ENCODE assay signal across 8 mouse cellular contexts in genomic region chr4:119138171-119138570, GRCm38 (mm10). TPM values are rescaled to one million over a fixed set of nuclear protein-coding genes. Genes with fewer than 3 reads are reported as not detected.
A peak's percentile ranks its signal among the peaks of the same experiment; 100 is the strongest.
DNase-seq lines count a peak whose midpoint lies in the region; ATAC-seq and TF ChIP-seq lines count a peak whose summit lies in the region.

No protein-coding gene starts in this region.

- WGBS in hindbrain, embryonic 10.5 days, result 15% methylated on average over 18 of the region's 18 CpGs
- WGBS in lung, embryonic 14.5 days, result 13% methylated on average over 18 of the region's 18 CpGs

- no peaks in the 10 kb centered on the region for H3K27me3 ChIP-seq in hindbrain, embryonic 10.5 days (ENCODE audit: insufficient read depth, poor library complexity, severe bottlenecking)
- H3K27me3 ChIP-seq in lung, embryonic 14.5 days (ENCODE audit: insufficient read depth, low read length), result no peaks in the 10 kb centered on the region

- DNase-seq in gastrocnemius, postnatal 14 days, result peak; percentile 49
- no peak for DNase-seq in gastrocnemius, postnatal 25 days
- DNase-seq in cerebellum, postnatal 36 days, result peak; percentile 80 to 86
- peak; percentile 76 for DNase-seq in hindbrain, embryonic 10.5 days (ENCODE audit: low spot score)
- peak; percentile 76 for DNase-seq in layer of hippocampus, adult 9-11 months
- DNase-seq in lung, embryonic 14.5 days, result peak; percentile 85
- peak; percentile 68 for DNase-seq in retina, embryonic 14.5 days (ENCODE audit: low spot score)

- intact Hi-C loops in gastrocnemius, postnatal 14 days (cut with DNase I; ENCODE audit: low total_unique reads), result no loop called here

- peak; percentile 78 for ATAC-seq in lung, embryonic 14.5 days (ENCODE audit: insufficient read depth)
- no peak for ATAC-seq in granulocyte monocyte progenitor cell, adult 5-6 weeks (replicated peaks; ENCODE audit: poor library complexity, severe bottlenecking)

- H3K9me3 ChIP-seq in hindbrain, embryonic 10.5 days, result no peaks in the 10 kb centered on the region
- H3K9me3 ChIP-seq in lung, embryonic 14.5 days (ENCODE audit: low read depth, low read length), result no peaks in the 10 kb centered on the region

- H3K4me3 ChIP-seq in hindbrain, embryonic 10.5 days, result peak overlapping the region; percentile 32
- H3K4me3 ChIP-seq in lung, embryonic 14.5 days (ENCODE audit: low read depth, low read length), result no peak overlapping the region

- peaks cover 34% of the 10 kb centered on the region for H3K4me1 ChIP-seq in hindbrain, embryonic 10.5 days (replicated peaks)
- H3K4me1 ChIP-seq in lung, embryonic 14.5 days (ENCODE audit: insufficient read depth), result no peaks in the 10 kb centered on the region

- H3K36me3 ChIP-seq in hindbrain, embryonic 10.5 days, result peaks cover 51% of the 10 kb centered on the region
- H3K36me3 ChIP-seq in lung, embryonic 14.5 days (ENCODE audit: insufficient read depth), result peaks cover 47% of the 10 kb centered on the region

- TF ChIP-seq CTCF in lung, embryonic 14.5 days (IDR thresholded peaks at IDR 0.05; ENCODE audit: low read depth), result no peak

- peak overlapping the region; percentile 46 for H3K4me2 ChIP-seq in lung, embryonic 14.5 days

- peak overlapping the region; percentile 72 for H3K27ac ChIP-seq in hindbrain, embryonic 10.5 days
- H3K27ac ChIP-seq in lung, embryonic 14.5 days (ENCODE audit: low read depth), result no peak overlapping the region; the same call in 1 of the 2 replicates

- H3K9ac ChIP-seq in lung, embryonic 14.5 days, result peak overlapping the region; percentile 2; the same call in 1 of the 2 replicates

RNA-seq across cellular contexts. Expression of gene Slc2a1, which starts 29.7 kb away (rescaled TPM):
- 1 to 10 TPM; 4.8 to 6.6 TPM for total RNA-seq in gastrocnemius, postnatal 14 days (2021)
- 1 to 10 TPM; 4.0 to 5.5 TPM for total RNA-seq in gastrocnemius, postnatal 25 days (2021)
- 153 and 228 TPM in 2 replicates for polyA plus RNA-seq in hindbrain, embryonic 10.5 days (2016; fragmentation: Nextera tagmentation; extraction: Ambion mirVana)
- polyA plus RNA-seq in lung, embryonic 14.5 days (2014; fragmentation: Nextera tagmentation; extraction: Ambion mirVana), result 70.7 and 83.1 TPM in 2 replicates
- total RNA-seq in granulocyte monocyte progenitor cell, adult 5-6 weeks (2014; fragmentation: Nextera tagmentation), result 9.0 and 10.2 TPM in 2 replicates
- 6.5 and 12.4 TPM in 2 replicates for total RNA-seq in granulocyte monocyte progenitor cell, adult 5-6 weeks (2017)

RNA-seq across cellular contexts. Expression of gene Zfp691, which starts 35.8 kb away (rescaled TPM):
- 10 to 100 TPM in 1 of 2 experiments, 1 to 10 TPM in 1; 9.3 to 13.5 TPM for total RNA-seq in gastrocnemius, postnatal 14 days (2021)
- 10 to 100 TPM; 16.3 to 17.5 TPM for total RNA-seq in gastrocnemius, postnatal 25 days (2021)
- 10.0 and 11.0 TPM in 2 replicates for polyA plus RNA-seq in hindbrain, embryonic 10.5 days (2016; fragmentation: Nextera tagmentation; extraction: Ambion mirVana)
- polyA plus RNA-seq in lung, embryonic 14.5 days (2014; fragmentation: Nextera tagmentation; extraction: Ambion mirVana), result 6.8 and 7.7 TPM in 2 replicates
- 1.3 and 2.4 TPM in 2 replicates for total RNA-seq in granulocyte monocyte progenitor cell, adult 5-6 weeks (2014; fragmentation: Nextera tagmentation)
- 2.4 and 4.5 TPM in 2 replicates for total RNA-seq in granulocyte monocyte progenitor cell, adult 5-6 weeks (2017)

RNA-seq across cellular contexts. Expression of gene Ermap, which starts 51.6 kb away (rescaled TPM):
- under 1 TPM in 1 of 2 experiments, not detected in 1; 0.13 TPM for total RNA-seq in gastrocnemius, postnatal 14 days (2021)
- total RNA-seq in gastrocnemius, postnatal 25 days (2021), result not detected
- 7.0 and 12.1 TPM in 2 replicates for polyA plus RNA-seq in hindbrain, embryonic 10.5 days (2016; fragmentation: Nextera tagmentation; extraction: Ambion mirVana)
- polyA plus RNA-seq in lung, embryonic 14.5 days (2014; fragmentation: Nextera tagmentation; extraction: Ambion mirVana), result 0.57 and 0.79 TPM in 2 replicates
- 0.36 and 0.52 TPM in 2 replicates for total RNA-seq in granulocyte monocyte progenitor cell, adult 5-6 weeks (2014; fragmentation: Nextera tagmentation)
- total RNA-seq in granulocyte monocyte progenitor cell, adult 5-6 weeks (2017), result 0.26 and 2.4 TPM in 2 replicates

RNA-seq across cellular contexts. Expression of gene Svbp, which starts 56.9 kb away (rescaled TPM):
- 10 to 100 TPM; 24.7 to 26.0 TPM for total RNA-seq in gastrocnemius, postnatal 14 days (2021)
- 10 to 100 TPM; 13.9 to 17.4 TPM for total RNA-seq in gastrocnemius, postnatal 25 days (2021)
- 149 and 182 TPM in 2 replicates for polyA plus RNA-seq in hindbrain, embryonic 10.5 days (2016; fragmentation: Nextera tagmentation; extraction: Ambion mirVana)
- 134 TPM in 2 replicates for polyA plus RNA-seq in lung, embryonic 14.5 days (2014; fragmentation: Nextera tagmentation; extraction: Ambion mirVana)
- 15.7 and 54.8 TPM in 2 replicates for total RNA-seq in granulocyte monocyte progenitor cell, adult 5-6 weeks (2014; fragmentation: Nextera tagmentation)
- total RNA-seq in granulocyte monocyte progenitor cell, adult 5-6 weeks (2017), result 23.4 and 125 TPM in 2 replicates
